Mouse (Mus musculus): ENCODE data around the gene Umad1.
"Not testable (repeated sequence)": the region's sequence is repeated elsewhere in the genome, so short reads cannot be mapped to it uniquely, and the experiment has no call there.

Umad1 gene

GRCm38 (mm10) chr6:8319591-8319990, 60.5 kb downstream of the Umad1 start:
- DNase-seq: no peak

GRCm38 (mm10) chr6:8331496-8331895, 72.4 kb downstream of the Umad1 start:
- not testable (repeated sequence) for DNase-seq

- DNase-seq: no peak
These were observed 74.3 kb downstream of the Umad1 start for GRCm38 (mm10) chr6:8333380-8333779.

- no peak for DNase-seq
These were observed 77.7 kb downstream of the Umad1 start for GRCm38 (mm10) chr6:8336487-8337390.

GRCm38 (mm10) chr6:8339453-8339852, 80.4 kb downstream of the Umad1 start:
- no peak for DNase-seq

- DNase-seq: peak; percentile 52
These were observed 84.2 kb downstream of the Umad1 start for GRCm38 (mm10) chr6:8343271-8343670.

- no peak for DNase-seq
These were observed 86.2 kb downstream of the Umad1 start for GRCm38 (mm10) chr6:8345219-8345856.

- no peak for DNase-seq
These were observed 88.1 kb downstream of the Umad1 start for GRCm38 (mm10) chr6:8347154-8347553.

GRCm38 (mm10) chr6:8348344-8348743, 89.3 kb downstream of the Umad1 start:
- no peak for DNase-seq

- DNase-seq: no peak
These were observed 90.1 kb downstream of the Umad1 start for GRCm38 (mm10) chr6:8349060-8349670.

GRCm38 (mm10) chr6:8351507-8351906, 92.4 kb downstream of the Umad1 start:
- no peak for DNase-seq

GRCm38 (mm10) chr6:8352533-8353168, 93.6 kb downstream of the Umad1 start:
- peak; percentile 44 for DNase-seq

GRCm38 (mm10) chr6:8353461-8353860, 94.4 kb downstream of the Umad1 start:
- no peak for DNase-seq

- peak; percentile 43 for DNase-seq
These were observed 95.8 kb downstream of the Umad1 start for GRCm38 (mm10) chr6:8354846-8355245.

GRCm38 (mm10) chr6:8358232-8358631, 99.1 kb downstream of the Umad1 start:
- DNase-seq: no peak

- no peak for DNase-seq
These were observed 99.7 kb downstream of the Umad1 start for GRCm38 (mm10) chr6:8358782-8359181.

- DNase-seq: no peak
These were observed 101.7 kb downstream of the Umad1 start for GRCm38 (mm10) chr6:8360805-8361204.

- DNase-seq: peak; percentile 54
These were observed 105.1 kb downstream of the Umad1 start for GRCm38 (mm10) chr6:8364033-8364756.

- peak; percentile 55 for DNase-seq
These were observed 105.7 kb downstream of the Umad1 start for GRCm38 (mm10) chr6:8364757-8365150.

GRCm38 (mm10) chr6:8367675-8368074, 108.6 kb downstream of the Umad1 start:
- DNase-seq: no peak

GRCm38 (mm10) chr6:8368198-8368864, 109.2 kb downstream of the Umad1 start:
- DNase-seq: no peak

- no peak for DNase-seq
These were observed 111.5 kb downstream of the Umad1 start for GRCm38 (mm10) chr6:8370624-8371023.
